Mouse (Mus musculus): ENCODE data around the gene Tmem41b.
A peak's percentile ranks its signal among the peaks of the same experiment; 100 is the strongest.

Gene Tmem41b

GRCm38 (mm10) chr7:109975966-109976715 lies 10.6 kb downstream of the Tmem41b start:
- DNase-seq (ENCODE audit: low read depth, low spot score), result no peak

- no peak for DNase-seq (ENCODE audit: low read depth, low spot score)
Observed at GRCm38 (mm10) chr7:109969542-109969941, 17.2 kb downstream of the Tmem41b start.

- peak; percentile 64 for DNase-seq (ENCODE audit: low read depth, low spot score)
Observed at GRCm38 (mm10) chr7:109968924-109969450, 17.7 kb downstream of the Tmem41b start.

GRCm38 (mm10) chr7:109967805-109968579 lies 18.7 kb downstream of the Tmem41b start:
- no peak for DNase-seq (ENCODE audit: low read depth, low spot score)

- no peak for DNase-seq (ENCODE audit: low read depth, low spot score)
Observed at GRCm38 (mm10) chr7:109965658-109966057, 21.1 kb downstream of the Tmem41b start.

GRCm38 (mm10) chr7:109963707-109964106 lies 23.0 kb downstream of the Tmem41b start:
- DNase-seq (ENCODE audit: low read depth, low spot score), result no peak

- no peak for DNase-seq (ENCODE audit: low read depth, low spot score)
Observed at GRCm38 (mm10) chr7:109962596-109962995, 24.1 kb downstream of the Tmem41b start.

GRCm38 (mm10) chr7:109961570-109961969 lies 25.2 kb downstream of the Tmem41b start:
- DNase-seq (ENCODE audit: low read depth, low spot score), result no peak

- no peak for DNase-seq (ENCODE audit: low read depth, low spot score)
Observed at GRCm38 (mm10) chr7:109960613-109961154, 26.0 kb downstream of the Tmem41b start.

- peak; percentile 68 for DNase-seq (ENCODE audit: low read depth, low spot score)
Observed at GRCm38 (mm10) chr7:109959716-109960612, 26.8 kb downstream of the Tmem41b start, which contains the start of gene Dennd5a. Dennd5a (minus strand) TSS chr7:109960470.

GRCm38 (mm10) chr7:109958843-109959715 lies 27.6 kb downstream of the Tmem41b start:
- no peak for DNase-seq (ENCODE audit: low read depth, low spot score)

- no peak for DNase-seq (ENCODE audit: low read depth, low spot score)
Observed at GRCm38 (mm10) chr7:109957996-109958789, 28.5 kb downstream of the Tmem41b start.

- DNase-seq (ENCODE audit: low read depth, low spot score), result no peak
Observed at GRCm38 (mm10) chr7:109954622-109955401, 31.9 kb downstream of the Tmem41b start.

- DNase-seq (ENCODE audit: low read depth, low spot score), result no peak
Observed at GRCm38 (mm10) chr7:109951297-109951696, 35.4 kb downstream of the Tmem41b start.

GRCm38 (mm10) chr7:109944421-109945034 lies 42.2 kb downstream of the Tmem41b start:
- no peak for DNase-seq (ENCODE audit: low read depth, low spot score)

- no peak for DNase-seq (ENCODE audit: low read depth, low spot score)
Observed at GRCm38 (mm10) chr7:109929628-109930027, 57.1 kb downstream of the Tmem41b start.

- no peak for DNase-seq (ENCODE audit: low read depth, low spot score)
Observed at GRCm38 (mm10) chr7:109928365-109928764, 58.4 kb downstream of the Tmem41b start.

- DNase-seq (ENCODE audit: low read depth, low spot score), result no peak
Observed at GRCm38 (mm10) chr7:109924965-109925364, 61.8 kb downstream of the Tmem41b start.
